Mouse (Mus musculus): Measurements from ENCODE around the gene Iqcf3. TPM values are rescaled to one million over a fixed set of nuclear protein-coding genes. Genes with fewer than 3 reads are reported as not detected.

Gene Iqcf3
- total and polyA plus RNA-seq, 3 experiments = not detected

GRCm38 (mm10) chr9:106454888-106455681, 106.3 kb downstream of the Iqcf3 start:
- 39% methylated on average over 17 of the region's 17 CpGs for whole genome bisulfite sequencing
- Histone ChIP-seq H3K27ac (peak overlapping the region; percentile 82), H3K4me1 (ENCODE audit: control insufficient read depth, insufficient read depth, low read length) (peaks cover 15% of the 10 kb centered on the region), H3K4me3 (peak overlapping the region; percentile 60), H3K27me3 (ENCODE audit: control insufficient read depth, insufficient read depth, low read length) (no peaks in the 10 kb centered on the region), H3K9ac (ENCODE audit: low read depth, low read length) (peak overlapping the region; percentile 13), H3K79me2 (replicated peaks; ENCODE audit: control insufficient read depth, insufficient read depth, low read length) (0 out of 2 replicates have a peak, but pooled peaks cover 2% of the 10 kb centered on the region), H3K36me3 (ENCODE audit: control insufficient read depth, insufficient read depth, low read length) (no peaks in the 10 kb centered on the region)
- TF ChIP-seq POLR2A (IDR thresholded peaks at IDR 0.05; ENCODE audit: insufficient read depth, low read depth, low read length) (no peak), EP300 (IDR thresholded peaks at IDR 0.05; ENCODE audit: insufficient read depth, low read depth, low read length) (no peak), CTCF (IDR thresholded peaks at IDR 0.05) (no peak)
- intact Hi-C loops (cut with DNase I) = no loop called here
- no peak for DNase-seq

GRCm38 (mm10) chr9:106454071-106454761, 107.2 kb downstream of the Iqcf3 start:
- Histone ChIP-seq H3K27ac (peak overlapping the region; percentile 82), H3K9ac (ENCODE audit: low read depth, low read length) (peak overlapping the region; percentile 87), H3K79me2 (replicated peaks; ENCODE audit: control insufficient read depth, insufficient read depth, low read length) (no peaks in the 10 kb centered on the region), H3K27me3 (ENCODE audit: control insufficient read depth, insufficient read depth, low read length) (no peaks in the 10 kb centered on the region), H3K4me1 (ENCODE audit: control insufficient read depth, insufficient read depth, low read length) (peaks cover 15% of the 10 kb centered on the region), H3K4me3 (peak overlapping the region; percentile 60), H3K36me3 (ENCODE audit: control insufficient read depth, insufficient read depth, low read length) (no peaks in the 10 kb centered on the region)
- 14% methylated on average over 18 of the region's 20 CpGs for WGBS
- intact Hi-C loops (cut with DNase I) = no loop called here
- TF ChIP-seq CTCF (IDR thresholded peaks at IDR 0.05) (no peak), POLR2A (IDR thresholded peaks at IDR 0.05; ENCODE audit: insufficient read depth, low read depth, low read length) (no peak), EP300 (IDR thresholded peaks at IDR 0.05; ENCODE audit: insufficient read depth, low read depth, low read length) (no peak)
- peak in 1 of 2 experiments; percentile 46 for DNase-seq

GRCm38 (mm10) chr9:106453271-106454070, 108.0 kb downstream of the Iqcf3 start, which contains the start of gene Pcbp4:
Pcbp4 (plus strand) TSS chr9:106453291.
- H3K79me2 ChIP-seq (replicated peaks; ENCODE audit: control insufficient read depth, insufficient read depth, low read length) = no peaks in the 10 kb centered on the region
- peak within 1 kb of the TSS; percentile 82 for H3K27ac ChIP-seq
- WGBS = under 1% methylated on average over 60 of the region's 74 CpGs
- intact Hi-C loops (cut with DNase I) = no loop called here
- peak; percentile 81 to 83 for DNase-seq
- peaks cover 15% of the 10 kb centered on the region for H3K4me1 ChIP-seq (ENCODE audit: control insufficient read depth, insufficient read depth, low read length)
- peak within 1 kb of the TSS; percentile 87 for H3K9ac ChIP-seq (ENCODE audit: low read depth, low read length)
- no peaks in the 10 kb centered on the region for H3K27me3 ChIP-seq (ENCODE audit: control insufficient read depth, insufficient read depth, low read length)
- H3K36me3 ChIP-seq (ENCODE audit: control insufficient read depth, insufficient read depth, low read length) = no peaks in the 10 kb centered on the region
- peak; percentile 28; the same call in 1 of the 2 replicates for TF ChIP-seq POLR2A (IDR thresholded peaks at IDR 0.05; ENCODE audit: insufficient read depth, low read depth, low read length)
- TF ChIP-seq EP300 (IDR thresholded peaks at IDR 0.05; ENCODE audit: insufficient read depth, low read depth, low read length) = no peak
- peak within 1 kb of the TSS; percentile 60 for H3K4me3 ChIP-seq

Other genes with a start within 250 kb of the Iqcf3 start
- gene Dusp7, start 193.0 kb downstream of the Iqcf3 start, total RNA-seq (2021) = 10 to 100 TPM; 47.6 to 64.9 TPM
- 102 and 118 TPM in 2 replicates for gene Dusp7, start 193.0 kb downstream of the Iqcf3 start, polyA plus RNA-seq (2012; rRNA removed)
- 100 to 1,000 TPM; 251 to 296 TPM for gene Rpl29, start 132.2 kb downstream of the Iqcf3 start, total RNA-seq (2021)
- gene Rpl29, start 132.2 kb downstream of the Iqcf3 start, polyA plus RNA-seq (2012; rRNA removed) = 247 and 287 TPM in 2 replicates
- gene Acy1, start 123.3 kb downstream of the Iqcf3 start, total RNA-seq (2021) = 10 to 100 TPM; 20.1 to 26.7 TPM
- 12.0 and 12.5 TPM in 2 replicates for gene Acy1, start 123.3 kb downstream of the Iqcf3 start, polyA plus RNA-seq (2012; rRNA removed)
- gene Abhd14b, start 114.2 kb downstream of the Iqcf3 start, total RNA-seq (2021) = 1 to 10 TPM; 6.6 to 6.8 TPM
- gene Abhd14b, start 114.2 kb downstream of the Iqcf3 start, polyA plus RNA-seq (2012; rRNA removed) = 27.8 and 34.8 TPM in 2 replicates
- gene Abhd14a, start 114.0 kb downstream of the Iqcf3 start, total RNA-seq (2021) = 10 to 100 TPM; 18.7 to 21.8 TPM
- gene Abhd14a, start 114.0 kb downstream of the Iqcf3 start, polyA plus RNA-seq (2012; rRNA removed) = 33.2 and 43.0 TPM in 2 replicates
- 10 to 100 TPM; 70.0 to 74.6 TPM for gene Pcbp4, start 108.3 kb downstream of the Iqcf3 start, total RNA-seq (2021)
- 92.8 and 95.8 TPM in 2 replicates for gene Pcbp4, start 108.3 kb downstream of the Iqcf3 start, polyA plus RNA-seq (2012; rRNA removed)
- gene Gpr62, start 95.7 kb downstream of the Iqcf3 start, total RNA-seq (2021) = not detected
- 0.12 TPM in 1 of 2 replicates, not detected in the other for gene Gpr62, start 95.7 kb downstream of the Iqcf3 start, polyA plus RNA-seq (2012; rRNA removed)
- gene Rrp9, start 85.7 kb downstream of the Iqcf3 start, total RNA-seq (2021) = 10 to 100 TPM; 18.9 to 23.4 TPM
- gene Rrp9, start 85.7 kb downstream of the Iqcf3 start, polyA plus RNA-seq (2012; rRNA removed) = 21.0 and 22.3 TPM in 2 replicates
- 10 to 100 TPM; 29.4 to 31.2 TPM for gene Parp3, start 84.7 kb downstream of the Iqcf3 start, total RNA-seq (2021)
- gene Parp3, start 84.7 kb downstream of the Iqcf3 start, polyA plus RNA-seq (2012; rRNA removed) = 35.1 and 46.7 TPM in 2 replicates
- not detected for gene Iqcf1, start 61.7 kb downstream of the Iqcf3 start, total RNA-seq (2021)
- 0.37 TPM in 1 of 2 replicates, not detected in the other for gene Iqcf1, start 61.7 kb downstream of the Iqcf3 start, polyA plus RNA-seq (2012; rRNA removed)
- gene Iqcf5, start 47.1 kb downstream of the Iqcf3 start, total RNA-seq (2021) = not detected
- gene Iqcf5, start 47.1 kb downstream of the Iqcf3 start, polyA plus RNA-seq (2012; rRNA removed) = not detected in 2 replicates
- not detected for gene Iqcf4, start 9.4 kb upstream of the Iqcf3 start, total RNA-seq (2021)
- gene Iqcf4, start 9.4 kb upstream of the Iqcf3 start, polyA plus RNA-seq (2012; rRNA removed) = not detected in 2 replicates
- gene Iqcf6, start 65.0 kb upstream of the Iqcf3 start, total RNA-seq (2021) = not detected
- gene Iqcf6, start 65.0 kb upstream of the Iqcf3 start, polyA plus RNA-seq (2012; rRNA removed) = not detected in 2 replicates
- gene Grm2, start 94.5 kb upstream of the Iqcf3 start, total RNA-seq (2021) = not detected
- 0.09 TPM in 1 of 2 replicates, not detected in the other for gene Grm2, start 94.5 kb upstream of the Iqcf3 start, polyA plus RNA-seq (2012; rRNA removed)
- gene Tex264, start 124.3 kb upstream of the Iqcf3 start, total RNA-seq (2021) = 10 to 100 TPM; 40.3 to 47.6 TPM
- gene Tex264, start 124.3 kb upstream of the Iqcf3 start, polyA plus RNA-seq (2012; rRNA removed) = 62.1 and 69.2 TPM in 2 replicates
- gene Rad54l2, start 227.6 kb upstream of the Iqcf3 start, total RNA-seq (2021) = 10 to 100 TPM in 1 of 2 experiments, 1 to 10 TPM in 1; 9.5 to 10.7 TPM
- 14.0 and 14.8 TPM in 2 replicates for gene Rad54l2, start 227.6 kb upstream of the Iqcf3 start, polyA plus RNA-seq (2012; rRNA removed)